Mouse (Mus musculus): ENCODE data around the gene Fgf3. TPM values are rescaled to one million over a fixed set of nuclear protein-coding genes. Genes with fewer than 3 reads are reported as not detected.

Fgf3 gene
- polyA plus RNA-seq, 1 experiment from 2014 or later = 2.9 TPM

- H3K27ac ChIP-seq (replicated peaks) = no peak overlapping the region; the same call in 1 of the 2 replicates
- H3K27me3 ChIP-seq (ENCODE audit: low read depth, poor library complexity, severe bottlenecking) = peaks cover 49% of the 10 kb centered on the region
- no peaks in the 10 kb centered on the region for H3K36me3 ChIP-seq
- no peaks in the 10 kb centered on the region for H3K9me3 ChIP-seq (replicated peaks)
- no peak overlapping the region for H3K4me3 ChIP-seq
- DNase-seq (ENCODE audit: low spot score) = no peak
- H3K4me1 ChIP-seq = peaks cover 48% of the 10 kb centered on the region
- 89% methylated on average over 2 of the region's 2 CpGs for WGBS
Measured at GRCm38 (mm10) chr7:144891863-144892262, 54.0 kb downstream of the Fgf3 start.

GRCm38 (mm10) chr7:144892322-144892721, 54.4 kb downstream of the Fgf3 start:
- Histone ChIP-seq H3K27me3 (ENCODE audit: low read depth, poor library complexity, severe bottlenecking) (peaks cover 54% of the 10 kb centered on the region), H3K27ac (replicated peaks) (no peak overlapping the region; the same call in 1 of the 2 replicates), H3K4me1 (peaks cover 52% of the 10 kb centered on the region), H3K36me3 (no peaks in the 10 kb centered on the region), H3K4me3 (no peak overlapping the region), H3K9me3 (replicated peaks) (no peaks in the 10 kb centered on the region)
- DNase-seq (ENCODE audit: low spot score) = no peak
- 52% methylated on average over 6 of the region's 6 CpGs for WGBS

Other genes with a start within 250 kb of the Fgf3 start
- gene Ano1, start 86.1 kb upstream of the Fgf3 start, polyA plus RNA-seq (2016; fragmentation: Nextera tagmentation; extraction: Ambion mirVana) = 29.4 and 41.5 TPM in 2 replicates
- gene Fgf4, start 9.3 kb downstream of the Fgf3 start, polyA plus RNA-seq (2016; fragmentation: Nextera tagmentation; extraction: Ambion mirVana) = 0.07 TPM in 1 of 2 replicates, not detected in the other
- 96.3 and 110 TPM in 2 replicates for gene Fgf15, start 58.4 kb downstream of the Fgf3 start, polyA plus RNA-seq (2016; fragmentation: Nextera tagmentation; extraction: Ambion mirVana)
- 30.7 and 34.4 TPM in 2 replicates for gene LTO1, start 77.0 kb downstream of the Fgf3 start, polyA plus RNA-seq (2016; fragmentation: Nextera tagmentation; extraction: Ambion mirVana)
- 238 and 258 TPM in 2 replicates for gene Ccnd1, start 101.8 kb downstream of the Fgf3 start, polyA plus RNA-seq (2016; fragmentation: Nextera tagmentation; extraction: Ambion mirVana)

Measured in midbrain, embryonic 10.5 days (tissue).